Mouse (Mus musculus) intestine, embryonic 14.5 days (tissue): ENCODE data around the gene Kif1a. TPM values are rescaled to one million over a fixed set of nuclear protein-coding genes. Genes with fewer than 3 reads are reported as not detected.
A peak's percentile ranks its signal among the peaks of the same experiment; 100 is the strongest.

Experiments used
- ATAC-seq: fragments of 200-750 bp; cut with Nextera tagmentation; replicated peaks from 2 replicates; pipeline ENCODE4 v1.8.0; 2017; ENCODE audit warnings: low read depth, moderate number of reproducible peaks, moderate TSS enrichment, moderate library complexity; ENCODE audit not compliant: low FRiP score, low TSS enrichment
- DNase-seq: peaks from one replicate; pipeline ENCODE4 v3.0.0-alpha.2; 2018; ENCODE audit warnings: low spot score
- H3K27ac ChIP-seq: fragments of 300-500 bp; sonication (generic); 2 replicates; pipeline ENCODE4 v1.5.1; 2014; ENCODE audit warnings: low read depth, mild to moderate bottlenecking, control low read depth
- H3K27me3 ChIP-seq: fragments of 300-500 bp; sonication (generic); replicated peaks from 2 replicates; pipeline ENCODE4 v1.6.1; 2014; ENCODE audit warnings: low read length, control low read depth; ENCODE audit not compliant: control insufficient read depth, insufficient read depth
- H3K36me3 ChIP-seq: fragments of 300-500 bp; sonication (generic); 2 replicates; pipeline ENCODE4 v1.6.1; 2014; ENCODE audit warnings: low read length, control low read depth; ENCODE audit not compliant: control insufficient read depth, insufficient read depth
- H3K4me1 ChIP-seq: fragments of 300-500 bp; sonication (generic); replicated peaks from 2 replicates; pipeline ENCODE4 v1.6.1; 2014; ENCODE audit warnings: low read length, control low read depth, mixed read lengths; ENCODE audit not compliant: control insufficient read depth, insufficient read depth
- H3K4me2 ChIP-seq: fragments of 300-500 bp; sonication (generic); 2 replicates; pipeline ENCODE4 v1.6.1; 2014; ENCODE audit warnings: low read length
- H3K4me3 ChIP-seq: fragments of 300-500 bp; sonication (generic); 2 replicates; pipeline ENCODE4 v1.5.1; 2014; ENCODE audit warnings: low read depth, low read length, control low read depth, mixed read lengths
- H3K9ac ChIP-seq: fragments of 300-500 bp; sonication (generic); 2 replicates; pipeline ENCODE4 v1.6.1; 2014; ENCODE audit warnings: mild to moderate bottlenecking, low read length
- H3K9me3 ChIP-seq: fragments of 300-500 bp; sonication (generic); 2 replicates; pipeline ENCODE4 v1.6.1; 2016; ENCODE audit warnings: low read length, control low read depth; ENCODE audit not compliant: control insufficient read depth
- WGBS: fragments of 180-500 bp; shearing (Covaris S2); extraction: QIAGEN DNeasy Blood & Tissue Kit; methylation state at CpG from one replicate; pipeline ENCODE4 v1.1.7; 2014; 5-methylcytosine and 5-hydroxymethylcytosine counted together
- polyA plus RNA-seq: library from polyadenylated mRNA; unstranded; fragments of >200 nt; fragmentation: Nextera tagmentation; extraction: Ambion mirVana; gene quantifications from 2 replicates; pipeline ENCODE4 v1.2.1, GENCODE M21; 2014

The Kif1a gene
- polyA plus RNA-seq, 1 experiment from 2014 or later: 15.8 TPM

DNA sequence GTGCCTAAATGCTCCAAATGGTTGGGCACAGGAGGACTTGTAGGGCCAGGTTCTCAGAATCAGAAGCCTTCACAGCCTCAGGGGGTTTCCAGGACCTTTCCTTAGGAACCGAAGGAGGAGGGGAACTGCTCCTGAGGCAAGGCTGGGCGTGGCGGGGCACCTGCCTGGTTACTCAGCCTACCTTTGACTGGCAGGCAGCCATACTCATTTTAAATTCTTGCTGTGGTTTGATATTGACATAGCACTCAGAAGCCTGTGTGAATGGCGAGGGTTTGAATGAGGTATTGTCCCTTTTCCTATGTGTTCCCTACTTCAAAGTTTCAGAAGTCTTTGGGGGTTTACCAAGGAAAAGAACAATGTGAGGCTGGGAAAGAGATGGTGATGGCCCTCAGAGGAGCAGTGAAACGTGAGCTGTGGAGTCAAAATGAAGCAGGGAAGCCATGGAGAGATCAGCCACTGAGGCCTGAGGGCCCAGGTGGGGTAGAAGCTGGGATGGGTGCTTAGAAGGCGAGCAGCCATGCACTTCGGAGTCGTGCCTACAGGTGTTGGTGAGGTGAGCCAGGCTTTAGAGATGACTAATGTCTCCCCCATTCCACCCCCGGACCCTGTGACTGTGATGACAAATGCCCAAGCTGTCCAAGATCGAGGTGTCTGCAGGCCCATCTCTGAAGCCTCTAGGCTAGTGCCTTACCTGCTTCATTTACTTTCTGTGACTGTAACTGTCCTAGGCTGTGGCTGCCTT lies 28.7 kb upstream of the Kif1a start:
- H3K9me3 ChIP-seq: no peaks in the 10 kb centered on the region
- H3K4me3 ChIP-seq: no peak overlapping the region
- no peak overlapping the region for H3K27ac ChIP-seq
- H3K9ac ChIP-seq: no peak overlapping the region
- no peaks in the 10 kb centered on the region for H3K27me3 ChIP-seq
- ATAC-seq: no peak
- H3K36me3 ChIP-seq: no peaks in the 10 kb centered on the region
- 68% methylated on average over 10 of the region's 10 CpGs for WGBS
- no peak for DNase-seq
- no peaks in the 10 kb centered on the region for H3K4me1 ChIP-seq
- no peak overlapping the region for H3K4me2 ChIP-seq

DNA sequence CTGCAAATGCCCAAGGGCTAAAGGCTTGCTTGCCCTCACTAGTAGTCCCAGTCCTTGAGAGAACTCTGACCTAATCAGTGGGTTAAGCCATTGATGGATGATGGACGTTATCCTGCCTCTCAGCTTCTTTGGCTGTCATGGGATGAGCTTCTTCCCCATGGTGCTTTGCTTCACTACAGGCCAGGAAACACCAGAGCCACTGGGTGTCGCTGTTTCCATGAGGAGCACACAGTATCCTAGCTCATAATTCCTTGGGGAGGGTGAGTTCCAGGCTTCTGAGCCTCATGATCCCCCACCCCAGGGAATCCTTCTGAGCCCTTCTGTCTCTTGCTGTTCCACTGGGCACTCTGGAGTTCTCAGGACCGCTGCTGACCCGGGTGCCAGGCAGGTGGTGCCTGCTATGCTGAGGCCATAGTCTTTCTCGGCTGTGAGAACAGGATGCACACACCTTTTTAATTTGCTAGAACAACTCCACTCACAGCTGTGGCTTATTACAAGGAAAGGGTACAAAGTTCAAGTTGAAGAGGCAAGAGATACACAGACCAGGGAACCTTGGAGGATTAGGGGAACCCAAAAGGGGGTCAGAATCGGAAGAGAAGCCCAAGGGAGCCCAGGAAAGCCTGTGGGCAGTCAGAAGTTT lies 27.1 kb upstream of the Kif1a start:
- Histone ChIP-seq H3K4me2 (no peak overlapping the region), H3K4me3 (no peak overlapping the region), H3K36me3 (no peaks in the 10 kb centered on the region), H3K9ac (no peak overlapping the region), H3K27me3 (no peaks in the 10 kb centered on the region), H3K27ac (no peak overlapping the region), H3K4me1 (no peaks in the 10 kb centered on the region), H3K9me3 (no peaks in the 10 kb centered on the region)
- WGBS: 25% methylated on average over 6 of the region's 6 CpGs
- ATAC-seq: peak; percentile 71
- DNase-seq: peak; percentile 76

DNA sequence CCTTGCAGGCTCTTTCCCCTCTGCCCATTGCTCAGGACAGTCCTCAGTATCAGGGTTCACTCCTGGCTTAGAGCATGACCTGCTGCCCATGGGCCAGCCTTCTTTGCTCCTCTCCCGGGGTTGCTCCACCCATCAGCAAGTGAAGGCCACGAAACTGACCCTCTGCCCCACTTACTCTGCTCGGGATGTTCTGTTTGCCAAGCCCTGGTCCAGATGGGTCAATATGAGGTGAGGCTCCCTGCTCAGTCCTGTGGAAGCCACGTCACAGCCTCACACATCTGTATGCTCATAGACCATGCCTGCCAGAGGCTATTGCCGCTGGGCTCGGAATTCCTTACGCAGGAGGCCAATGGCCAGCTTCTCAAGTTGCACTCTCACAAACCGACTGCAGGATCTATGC lies 26.5 kb upstream of the Kif1a start:
- no peak overlapping the region for H3K4me2 ChIP-seq
- H3K4me3 ChIP-seq: no peak overlapping the region
- no peak overlapping the region for H3K27ac ChIP-seq
- H3K9ac ChIP-seq: no peak overlapping the region
- WGBS: 78% methylated on average over 8 of the region's 8 CpGs
- ATAC-seq (no peak), DNase-seq (no peak)
- H3K36me3 ChIP-seq: no peaks in the 10 kb centered on the region
- H3K9me3 ChIP-seq: no peaks in the 10 kb centered on the region
- no peaks in the 10 kb centered on the region for H3K4me1 ChIP-seq
- H3K27me3 ChIP-seq: no peaks in the 10 kb centered on the region

DNA sequence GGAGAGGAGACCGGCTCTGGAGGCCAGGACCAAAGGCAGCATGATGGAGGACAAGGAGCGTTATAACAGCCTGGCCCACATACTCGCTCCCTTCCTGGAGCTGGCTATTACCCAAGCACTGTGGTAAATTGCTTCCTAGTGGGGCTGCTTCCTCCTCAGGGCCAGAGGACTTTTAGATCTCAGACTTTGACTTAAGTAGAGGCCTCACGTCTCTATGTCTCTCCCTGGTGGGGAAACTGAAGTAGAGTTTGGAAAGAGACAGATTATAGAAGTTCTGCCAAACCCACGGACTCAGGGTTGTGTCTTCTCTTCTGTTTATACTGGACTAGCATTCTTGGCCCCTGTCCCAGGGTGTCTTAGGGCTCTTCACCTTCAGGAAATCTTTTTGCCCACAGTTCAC lies 23.5 kb upstream of the Kif1a start:
- no peaks in the 10 kb centered on the region for H3K27me3 ChIP-seq
- WGBS: 49% methylated on average over 5 of the region's 5 CpGs
- no peak overlapping the region for H3K27ac ChIP-seq
- no peaks in the 10 kb centered on the region for H3K36me3 ChIP-seq
- H3K4me1 ChIP-seq: no peaks in the 10 kb centered on the region
- ATAC-seq: no peak
- H3K4me2 ChIP-seq: no peak overlapping the region
- no peak overlapping the region for H3K4me3 ChIP-seq
- no peak overlapping the region for H3K9ac ChIP-seq
- DNase-seq: no peak
- H3K9me3 ChIP-seq: no peaks in the 10 kb centered on the region

DNA sequence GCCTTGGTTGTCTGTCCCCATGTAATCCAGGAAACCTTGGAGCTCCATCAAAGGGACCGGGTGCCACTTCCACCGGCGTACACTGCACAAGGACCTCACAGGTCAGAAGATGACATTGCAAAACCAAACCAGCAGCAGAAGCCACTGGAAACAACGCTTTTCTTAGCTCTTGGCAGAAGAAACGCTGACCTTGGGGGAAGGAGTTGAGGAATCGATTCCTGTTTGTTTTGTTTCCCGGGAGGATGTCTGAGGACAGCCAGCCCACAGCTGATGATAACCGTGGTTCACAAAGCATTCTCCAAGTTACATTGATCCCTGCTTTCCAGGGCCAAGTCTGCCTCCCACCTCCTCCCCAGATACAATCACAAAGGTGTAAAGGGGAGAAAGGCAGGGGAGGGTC lies 22.3 kb upstream of the Kif1a start:
- H3K4me2 ChIP-seq: no peak overlapping the region
- H3K4me1 ChIP-seq: no peaks in the 10 kb centered on the region
- H3K4me3 ChIP-seq: no peak overlapping the region
- no peak for ATAC-seq
- no peaks in the 10 kb centered on the region for H3K27me3 ChIP-seq
- H3K27ac ChIP-seq: no peak overlapping the region
- 67% methylated on average over 8 of the region's 8 CpGs for WGBS
- no peak overlapping the region for H3K9ac ChIP-seq
- DNase-seq: no peak
- no peaks in the 10 kb centered on the region for H3K9me3 ChIP-seq
- no peaks in the 10 kb centered on the region for H3K36me3 ChIP-seq

DNA sequence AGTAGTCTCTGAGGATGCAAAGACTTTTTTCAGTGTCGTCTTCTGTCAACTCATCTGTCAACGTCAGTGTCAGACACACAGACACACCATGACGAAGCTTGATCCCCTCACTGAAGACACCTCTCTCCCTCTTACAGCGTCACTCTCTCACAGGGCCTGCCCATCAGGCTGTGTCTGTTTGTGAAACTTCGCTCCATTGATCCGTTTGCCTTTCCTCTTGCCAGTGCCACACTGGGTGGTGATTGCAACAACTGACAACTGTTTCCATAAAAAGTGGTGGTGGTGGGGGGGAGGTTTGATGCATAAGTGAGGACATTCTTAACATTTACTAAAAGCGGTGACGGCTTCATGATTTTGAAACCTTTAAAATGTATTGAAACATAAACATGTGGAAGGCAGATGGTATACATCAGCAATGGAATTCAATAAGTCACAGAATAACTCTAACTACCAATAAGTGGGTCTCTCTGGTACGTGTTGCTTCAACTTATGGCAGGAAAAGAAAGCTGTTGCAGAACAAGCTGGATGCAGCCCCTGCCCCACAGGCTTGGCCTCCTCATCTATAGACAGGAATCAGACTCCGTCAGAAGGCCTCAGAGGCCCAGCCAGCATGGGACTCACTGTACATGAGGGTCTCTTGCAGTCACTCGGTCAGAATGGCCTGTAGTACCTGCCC lies 21.6 kb upstream of the Kif1a start:
- Histone ChIP-seq H3K9me3 (no peaks in the 10 kb centered on the region), H3K4me3 (no peak overlapping the region), H3K27ac (no peak overlapping the region), H3K36me3 (no peaks in the 10 kb centered on the region), H3K27me3 (no peaks in the 10 kb centered on the region), H3K9ac (no peak overlapping the region), H3K4me2 (no peak overlapping the region), H3K4me1 (no peaks in the 10 kb centered on the region)
- DNase-seq (no peak), ATAC-seq (no peak)
- 62% methylated on average over 11 of the region's 11 CpGs for WGBS

DNA sequence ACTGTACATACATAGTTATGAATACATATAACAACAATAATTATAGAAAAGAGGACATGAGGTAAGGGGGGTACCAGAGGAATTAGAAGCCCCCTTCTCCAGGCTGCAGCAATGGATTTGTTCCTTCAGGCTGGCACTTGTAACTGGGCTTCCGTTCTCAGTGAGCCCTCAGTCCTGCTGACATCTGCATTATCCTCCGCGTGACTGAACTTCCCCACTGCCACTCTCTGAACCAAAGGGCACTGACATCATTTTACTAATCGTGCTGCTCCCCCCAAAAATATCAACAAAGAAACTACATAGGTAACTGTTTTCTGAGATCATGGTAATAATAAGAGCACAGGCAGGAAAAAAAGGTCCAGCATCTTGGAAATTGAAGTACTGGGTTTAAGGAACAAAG lies 17.1 kb upstream of the Kif1a start:
- ATAC-seq: no peak
- H3K4me3 ChIP-seq: no peak overlapping the region
- no peaks in the 10 kb centered on the region for H3K27me3 ChIP-seq
- no peak overlapping the region for H3K4me2 ChIP-seq
- H3K9ac ChIP-seq: no peak overlapping the region
- no peak overlapping the region for H3K27ac ChIP-seq
- no peaks in the 10 kb centered on the region for H3K9me3 ChIP-seq
- 55% methylated on average over 4 of the region's 4 CpGs for WGBS
- DNase-seq: no peak
- H3K4me1 ChIP-seq: no peaks in the 10 kb centered on the region; the same call in 1 of the 2 replicates
- H3K36me3 ChIP-seq: no peaks in the 10 kb centered on the region

DNA sequence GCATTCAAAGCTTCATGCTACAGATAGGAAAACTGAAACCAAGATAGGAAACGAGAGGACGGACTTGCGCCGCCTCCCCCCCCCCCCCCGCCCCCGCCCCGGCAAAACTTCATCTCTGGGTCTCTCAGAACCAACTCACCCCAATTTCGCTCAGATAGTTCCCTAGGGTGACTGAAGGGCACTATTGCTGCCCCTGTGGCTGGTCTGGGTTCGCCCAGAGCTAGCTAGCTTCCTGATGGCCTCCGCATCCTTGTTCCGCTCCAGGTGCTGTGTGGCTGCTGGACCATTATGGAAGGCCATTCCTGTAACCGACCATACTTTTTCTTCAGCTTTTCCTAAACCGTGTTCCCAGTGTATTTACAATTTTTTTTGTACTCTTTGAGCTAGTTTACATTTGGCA lies 13.7 kb upstream of the Kif1a start:
- ATAC-seq: 0 out of 2 replicates have a peak, but pooled peaks have one; percentile 30
- H3K9ac ChIP-seq: no peak overlapping the region

More for the DNA sequence above, 13.7 kb upstream of the Kif1a start:
- WGBS: 26% methylated on average over 13 of the region's 13 CpGs
- no peak for DNase-seq
- Histone ChIP-seq H3K4me2 (peak overlapping the region; percentile 54), H3K27ac (no peak overlapping the region), H3K36me3 (no peaks in the 10 kb centered on the region), H3K9me3 (0 out of 2 replicates have a peak, but pooled peaks cover 2% of the 10 kb centered on the region), H3K4me1 (no peaks in the 10 kb centered on the region; the same call in 1 of the 2 replicates), H3K27me3 (no peaks in the 10 kb centered on the region), H3K4me3 (peak overlapping the region; percentile 29)
